Mouse (Mus musculus) left cerebral cortex, postnatal 14 days (tissue): ENCODE measurements around the gene Cacfd1. TPM values are rescaled to one million over a fixed set of nuclear protein-coding genes. Genes with fewer than 3 reads are reported as not detected.

Experiments used
- DNase-seq, 2 experiments: peaks; one replicate each; pipeline ENCODE4 v3.0.0; 2021 to 2022; ENCODE audit warnings: low spot score in 2 of 2, mixed read lengths in 1 of 2
- intact Hi-C: fragments of 180-260 bp; cut with DNase I; formaldehyde crosslinking; loops from one replicate; pipeline ENCODE4 v1.15.1; 2025
- long read RNA-seq, 2 experiments: library from polyadenylated mRNA; stranded (forward); transcript quantifications; one replicate each; pipeline ENCODE4 v2.0.0; 2021
- total RNA-seq, 2 experiments: library from RNA; stranded (reverse); gene quantifications; 2 replicates each; pipeline ENCODE4 v1.2.3; 2021

The Cacfd1 gene
- total RNA-seq: 10 to 100 TPM; 50.4 to 51.0 TPM
- long read RNA-seq, experiment 1, transcript Cacfd1-202 (3 exons, 2,194 nt): major isoform, 62 of 115 reads
- long read RNA-seq, experiment 1, transcript Cacfd1-205 (5 exons, 2,689 nt): minor isoform, 21 of 115 reads
- long read RNA-seq, experiment 1, transcript Cacfd1-203 (4 exons, 1,286 nt): minor isoform, 11 of 115 reads
- long read RNA-seq, experiment 1, partial matches to known transcripts: 3 of 115 reads
- long read RNA-seq, experiment 1, other reads (novel, unspliced or antisense): 16 of 115 reads
- long read RNA-seq, experiment 2, transcript Cacfd1-202 (3 exons, 2,194 nt): major isoform, 47 of 96 reads
- long read RNA-seq, experiment 2, transcript Cacfd1-205 (5 exons, 2,689 nt): minor isoform, 22 of 96 reads
- long read RNA-seq, experiment 2, transcript Cacfd1-203 (4 exons, 1,286 nt): minor isoform, 9 of 96 reads
- long read RNA-seq, experiment 2, partial matches to known transcripts: 6 of 96 reads
- long read RNA-seq, experiment 2, other reads (novel, unspliced or antisense): 10 of 96 reads

DNA sequence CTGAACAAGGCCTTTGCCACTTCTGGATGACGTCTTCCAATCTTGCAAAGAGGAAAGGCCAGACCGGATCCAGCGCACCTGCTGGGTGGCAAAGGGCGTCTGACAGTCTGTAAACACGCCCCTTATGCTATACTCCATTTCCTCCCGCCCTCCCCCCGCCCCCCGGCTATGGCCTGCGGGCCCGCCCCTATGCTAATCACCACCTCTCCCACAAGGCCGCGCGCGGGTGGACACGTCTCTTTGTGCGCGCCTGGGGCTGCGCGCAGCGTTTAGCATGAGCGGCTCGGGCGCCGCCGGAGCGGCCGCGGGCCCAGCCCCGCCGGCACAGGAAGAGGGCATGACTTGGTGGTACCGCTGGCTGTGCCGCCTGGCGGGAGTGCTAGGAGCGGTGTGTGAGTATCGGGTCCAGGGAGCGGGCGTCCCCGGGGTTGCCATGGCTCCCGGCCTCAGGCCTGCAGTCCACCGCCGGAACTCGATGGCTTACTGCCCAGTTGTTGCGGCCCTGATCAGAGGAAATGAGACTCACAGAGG lies at the start of gene Cacfd1:
TSS of gene Cacfd1 (plus strand) at position 213 of the 531 bp plus-strand sequence.
- intact Hi-C loops: loop anchor here (1.0 kb wide), 1 partner anchor 45 kb away; the partner anchor contains the start of gene Rexo4
- peak; percentile 81 to 82 for DNase-seq

GRCm38 (mm10) chr2:26960756-26961155 lies 49.0 kb upstream of the Cacfd1 start:
- DNase-seq: peak in 1 of 2 experiments; percentile 28
- intact Hi-C loops: loop anchor here (5.0 kb wide), 1 partner anchor 43 kb away; the partner anchor contains the start of genes Surf1 and Surf2

- DNase-seq: peak; percentile 96
- intact Hi-C loops: loop anchor here (1.0 to 5.0 kb wide), 2 partner anchors 45 to 47 kb away; partner anchors contain the start of genes Cacfd1, Surf1 and Surf2
These were observed 45.6 kb upstream of the Cacfd1 start, which contains the start of gene Rexo4 for GRCm38 (mm10) chr2:26963923-26964723. TSS of gene Rexo4 (minus strand) at chr2:26964386.

GRCm38 (mm10) chr2:26964724-26965370 lies 44.9 kb upstream of the Cacfd1 start:
- intact Hi-C loops: loop anchor here (1.0 to 5.0 kb wide), 2 partner anchors 44 to 48 kb away; partner anchors contain the start of genes Cacfd1, Surf1 and Surf2
- no peak for DNase-seq

GRCm38 (mm10) chr2:26967262-26967661 lies 42.5 kb upstream of the Cacfd1 start:
- intact Hi-C loops: no loop called here
- no peak for DNase-seq

- intact Hi-C loops: no loop called here
- no peak for DNase-seq
These were observed 36.6 kb upstream of the Cacfd1 start, which contains the start of gene Adamts13 for GRCm38 (mm10) chr2:26973116-26973515. TSS of gene Adamts13 (plus strand) at chr2:26973416.

DNA sequence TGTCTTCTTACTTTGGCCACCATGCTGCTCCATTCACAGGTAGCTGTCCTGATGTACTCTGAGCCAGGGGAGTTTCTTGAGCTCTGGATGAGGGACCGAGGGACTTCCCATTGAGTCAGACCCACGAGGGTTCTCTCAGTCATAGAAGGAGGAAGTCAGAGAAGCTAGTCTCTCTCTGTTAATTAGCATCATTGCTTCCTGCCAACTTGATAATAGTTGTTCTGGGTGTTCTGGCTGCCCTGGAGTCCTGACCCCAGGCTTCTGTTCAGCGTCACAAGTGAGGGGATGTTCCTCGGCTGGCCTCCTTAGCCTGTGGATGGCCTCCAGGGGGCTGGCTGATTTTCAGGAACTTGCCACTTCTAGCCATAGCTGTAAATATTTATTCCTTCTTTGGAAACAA lies 35.8 kb upstream of the Cacfd1 start:
- intact Hi-C loops: no loop called here

GRCm38 (mm10) chr2:26980361-26980760 lies 29.4 kb upstream of the Cacfd1 start:
- no peak for DNase-seq
- intact Hi-C loops: no loop called here

More for the DNA sequence above, 35.8 kb upstream of the Cacfd1 start:
- DNase-seq: no peak

DNA sequence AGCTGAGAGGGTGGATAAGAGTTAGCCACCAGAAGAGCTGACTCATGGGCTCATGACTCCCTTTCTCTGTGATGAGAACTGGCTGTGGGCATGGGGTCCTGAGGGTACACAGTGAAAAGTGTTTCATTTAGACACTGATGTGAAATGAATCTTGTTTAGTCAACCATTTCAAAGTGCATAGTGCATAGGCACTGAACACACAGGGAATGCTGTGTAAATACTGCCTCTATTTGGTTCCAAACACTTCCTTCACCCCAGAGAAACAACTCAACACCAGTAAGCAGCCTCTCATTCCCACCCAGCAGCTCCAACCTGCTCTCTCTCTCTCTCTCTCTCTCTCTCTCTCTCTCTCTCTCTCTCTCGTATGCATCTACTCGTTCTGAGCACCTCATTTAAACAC lies 25.5 kb upstream of the Cacfd1 start:
- intact Hi-C loops: no loop called here
- DNase-seq: no peak

GRCm38 (mm10) chr2:26984640-26985039 lies 25.1 kb upstream of the Cacfd1 start:
- DNase-seq: no peak
- intact Hi-C loops: no loop called here

GRCm38 (mm10) chr2:26993936-26994335 lies 15.8 kb upstream of the Cacfd1 start:
- intact Hi-C loops: no loop called here
- DNase-seq: no peak

DNA sequence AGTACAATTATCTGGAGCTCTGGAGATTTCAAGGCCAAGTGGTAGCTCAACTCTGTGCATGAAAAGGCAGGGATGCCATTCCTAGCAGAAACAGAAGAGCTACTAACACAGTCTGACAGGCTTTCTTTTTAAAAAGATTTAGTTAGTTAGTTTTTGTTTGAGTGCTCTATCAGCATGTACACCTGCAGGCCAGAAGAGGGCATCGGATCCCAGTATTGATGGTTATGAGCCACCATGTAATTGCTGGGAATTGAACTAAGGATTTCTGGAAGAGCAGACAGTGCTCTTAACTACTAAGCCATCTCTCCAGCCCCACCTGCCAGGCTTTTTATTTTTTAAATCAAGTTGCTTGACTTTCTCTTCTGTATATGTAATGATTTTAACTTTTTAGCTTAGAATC lies 12.2 kb upstream of the Cacfd1 start:
- no peak for DNase-seq
- intact Hi-C loops: no loop called here

GRCm38 (mm10) chr2:26997993-26998392 lies 11.7 kb upstream of the Cacfd1 start:
- intact Hi-C loops: no loop called here
- no peak for DNase-seq

- DNase-seq: peak; percentile 35 to 58
- intact Hi-C loops: no loop called here
These were observed 3.5 kb upstream of the Cacfd1 start for GRCm38 (mm10) chr2:27006255-27006654.

DNA sequence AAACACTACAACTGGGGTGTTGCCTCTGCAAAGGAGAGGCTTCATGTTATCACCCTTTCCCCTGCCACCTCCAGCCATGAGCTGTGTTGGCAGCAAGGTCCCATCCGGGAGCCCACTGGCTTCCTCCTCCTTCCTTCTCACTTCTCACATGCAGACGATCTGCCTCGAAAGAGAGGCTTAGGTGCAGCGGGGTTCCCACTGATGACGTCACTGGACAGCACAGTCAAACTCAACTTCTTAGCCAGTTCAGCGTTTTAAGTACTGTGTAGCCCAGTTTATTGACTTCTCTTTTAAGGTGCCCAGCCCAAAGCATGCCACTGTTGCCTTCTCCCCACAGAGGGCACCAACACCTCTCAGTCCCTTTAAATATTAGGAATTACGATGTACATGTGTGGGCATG lies 2.0 kb upstream of the Cacfd1 start:
- intact Hi-C loops: no loop called here
- no peak for DNase-seq

DNA sequence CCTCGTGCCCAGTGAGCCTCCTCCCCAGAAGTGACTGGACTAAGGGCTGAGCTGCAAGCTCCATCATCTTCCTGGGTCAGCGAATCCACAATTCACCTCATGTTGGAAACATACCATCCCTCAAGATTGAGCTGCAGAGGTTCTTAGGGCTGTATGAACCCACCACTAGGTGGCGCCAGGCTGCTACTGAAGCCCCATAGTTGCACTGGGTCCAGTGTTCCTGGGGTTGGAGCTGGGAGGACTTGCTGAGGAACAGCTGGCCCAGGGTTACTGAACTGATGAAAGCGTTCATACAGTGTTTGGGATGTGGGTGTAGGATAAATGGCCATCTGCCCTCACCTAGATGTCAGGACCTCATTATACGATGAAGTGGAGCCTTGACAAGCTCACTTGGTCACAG lies 8.1 kb downstream of the Cacfd1 start:
- peak; percentile 76 to 80 for DNase-seq
- intact Hi-C loops: no loop called here

DNA sequence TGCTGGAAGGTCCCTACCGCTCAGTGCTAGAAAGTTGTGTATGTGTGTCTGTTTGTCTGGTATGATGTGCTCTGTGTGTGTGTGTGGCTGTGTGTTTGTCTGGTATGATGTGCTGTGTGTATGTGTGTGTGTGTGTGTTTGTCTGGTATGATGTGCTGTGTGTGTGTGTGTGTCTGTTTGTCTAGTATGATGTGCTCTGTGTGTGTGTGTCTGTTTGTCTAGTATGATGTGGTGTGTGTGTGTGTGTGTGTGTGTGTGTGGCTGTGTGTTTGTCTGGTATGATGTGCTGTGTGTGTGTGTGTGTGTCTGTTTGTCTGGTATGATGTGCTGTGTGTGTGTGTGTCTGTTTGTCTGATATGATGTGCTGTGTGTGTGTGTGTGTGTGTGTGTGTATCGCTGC lies 9.8 kb downstream of the Cacfd1 start:
- intact Hi-C loops: no loop called here
- no peak for DNase-seq

- no peak for DNase-seq
- intact Hi-C loops: loop anchor here (10.0 kb wide), 1 partner anchor 106 kb away; the partner anchor contains the start of genes Med22, Rpl7a, Surf1 and Surf2
These were observed 11.4 kb downstream of the Cacfd1 start for GRCm38 (mm10) chr2:27021103-27021502.

DNA sequence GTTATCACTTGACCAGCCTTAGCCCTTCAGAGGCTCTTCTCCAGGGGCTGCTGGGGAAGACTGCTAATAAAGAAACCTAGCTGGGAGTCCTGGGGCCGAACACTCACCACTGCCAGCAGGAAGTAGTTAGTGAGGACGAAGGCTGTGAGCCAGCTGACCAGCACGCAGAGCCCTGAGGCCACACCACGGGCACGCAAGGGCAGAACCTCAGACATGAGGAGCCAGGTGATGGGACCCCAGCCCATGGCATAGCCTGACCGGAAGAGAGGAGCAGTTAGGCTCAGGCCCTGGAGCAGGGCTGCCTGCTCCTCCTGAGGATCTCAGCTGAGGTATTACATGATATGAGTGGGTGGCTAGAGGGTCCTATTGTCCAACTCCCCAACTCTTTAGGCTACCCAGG lies 12.9 kb downstream of the Cacfd1 start:
- no peak for DNase-seq
- intact Hi-C loops: loop anchor here (10.0 kb wide), 1 partner anchor 108 kb away; the partner anchor contains the start of genes Med22, Rpl7a, Surf1 and Surf2
